Mouse (Mus musculus) heart, embryonic 10.5 days (tissue): ENCODE data around the gene Nacc1. TPM values are rescaled to one million over a fixed set of nuclear protein-coding genes. Genes with fewer than 3 reads are reported as not detected.

Source experiments
- DNase-seq: peaks from one replicate; pipeline ENCODE4 v3.0.0-alpha.2; 2017; ENCODE audit warnings: low spot score
- H3K27ac ChIP-seq: fragments of 300-500 bp; sonication (generic); 2 replicates; pipeline ENCODE4 v1.5.1; 2016; ENCODE audit warnings: mild to moderate bottlenecking
- H3K27me3 ChIP-seq: fragments of 300-500 bp; sonication (generic); 2 replicates; pipeline ENCODE4 v1.6.1; 2016; ENCODE audit warnings: mild to moderate bottlenecking; ENCODE audit not compliant: poor library complexity, insufficient read depth, severe bottlenecking
- H3K36me3 ChIP-seq: fragments of 300-500 bp; sonication (generic); 2 replicates; pipeline ENCODE4 v1.6.1; 2016; ENCODE audit warnings: mild to moderate bottlenecking, moderate library complexity
- H3K4me1 ChIP-seq: fragments of 300-500 bp; sonication (generic); 2 replicates; pipeline ENCODE4 v1.6.1; 2016; ENCODE audit warnings: mild to moderate bottlenecking
- H3K4me3 ChIP-seq: fragments of 300-500 bp; sonication (generic); 2 replicates; pipeline ENCODE4 v1.5.1; 2016; ENCODE audit warnings: mild to moderate bottlenecking, moderate library complexity
- H3K9me3 ChIP-seq: fragments of 300-500 bp; sonication (generic); 2 replicates; pipeline ENCODE4 v1.6.1; 2016; ENCODE audit warnings: mild to moderate bottlenecking, moderate library complexity
- WGBS: fragments of 180-500 bp; shearing (Covaris S2); methylation state at CpG from one replicate; pipeline ENCODE4 v1.1.7; 2016; 5-methylcytosine and 5-hydroxymethylcytosine counted together
- polyA plus RNA-seq: library from polyadenylated mRNA; unstranded; fragments of >200 nt; fragmentation: Nextera tagmentation; extraction: Ambion mirVana; gene quantifications from 2 replicates; pipeline ENCODE4 v1.2.1, GENCODE M21; 2016

Gene Nacc1
- polyA plus RNA-seq, 1 experiment from 2014 or later, result 25.0 TPM

DNA sequence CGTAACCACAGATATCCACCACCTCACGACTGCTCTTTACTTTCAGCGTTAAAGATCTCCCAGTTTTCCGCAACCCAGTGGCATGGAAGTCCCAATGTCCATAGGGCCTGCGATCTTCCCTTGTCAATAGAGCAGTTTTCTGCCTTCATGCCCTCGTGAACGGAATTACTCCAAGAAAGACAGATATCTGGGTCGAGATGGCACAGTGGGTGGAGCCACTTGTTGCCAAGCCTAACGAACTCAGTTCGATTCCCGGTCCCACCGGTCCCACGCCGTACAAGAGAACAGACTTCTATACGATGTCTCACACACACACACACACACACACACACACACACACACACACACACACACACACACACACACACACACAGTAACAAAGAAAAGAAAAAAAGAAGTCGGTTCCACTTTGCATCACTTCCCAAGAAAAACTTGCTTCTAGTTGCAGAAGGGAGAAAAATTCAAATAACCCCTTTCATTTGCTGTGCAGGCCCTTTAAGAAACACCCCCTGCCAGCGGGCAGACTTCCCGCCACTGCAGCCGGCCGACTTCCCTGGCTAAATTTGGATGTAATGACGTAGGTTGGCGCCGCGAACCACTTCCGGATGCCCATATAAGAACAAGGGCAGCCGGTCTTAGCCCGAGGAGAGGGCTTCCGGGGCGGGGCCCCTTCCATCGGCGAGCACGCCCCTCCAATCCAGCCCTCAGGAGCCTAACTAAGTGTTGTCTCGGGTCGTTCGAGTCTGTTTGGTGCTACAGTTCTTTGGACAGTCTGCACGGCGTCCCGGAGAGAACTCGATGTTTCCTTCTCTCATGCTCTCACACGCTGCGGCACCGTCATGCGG is 24.0 kb downstream of the Nacc1 start:
- Histone ChIP-seq H3K4me1 (peaks cover 37% of the 10 kb centered on the region), H3K27me3 (no peaks in the 10 kb centered on the region), H3K27ac (peak overlapping the region; percentile 97), H3K36me3 (peaks cover 3% of the 10 kb centered on the region; the same call in 1 of the 2 replicates), H3K4me3 (peak overlapping the region; percentile 92), H3K9me3 (no peaks in the 10 kb centered on the region)
- peak; percentile 99 for DNase-seq
- WGBS, result 3% methylated on average over 43 of the region's 43 CpGs

DNA sequence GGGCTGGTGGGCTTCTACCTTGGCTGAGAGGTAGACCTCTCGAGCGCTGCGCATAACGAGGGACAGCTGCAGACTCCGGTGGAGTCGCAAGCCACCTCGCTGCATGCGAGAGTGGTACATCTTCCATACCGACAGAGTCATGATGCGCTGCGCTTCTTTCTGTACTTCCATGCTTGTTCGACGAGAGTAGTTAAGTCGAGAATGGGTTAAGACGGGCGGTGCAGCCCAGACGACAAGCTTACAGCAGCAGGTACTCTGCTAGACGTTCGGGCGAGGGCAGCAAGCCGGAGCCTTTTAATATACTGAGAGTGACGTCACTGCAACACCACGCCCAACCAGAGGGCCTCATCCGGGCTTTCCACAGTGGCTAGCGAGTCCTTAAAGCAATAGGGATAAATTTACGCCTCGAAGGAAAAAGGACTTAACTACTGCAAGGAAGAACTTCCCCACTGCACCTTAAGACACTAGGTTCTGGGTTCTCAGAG is 25.0 kb downstream of the Nacc1 start, which contains the start of gene Ier2:
Ier2 (minus strand) TSS at position 272 of the 485 bp plus-strand sequence.
- Histone ChIP-seq H3K4me3 (peak within 1 kb of the TSS; percentile 92), H3K27me3 (no peaks in the 10 kb centered on the region), H3K4me1 (peaks cover 42% of the 10 kb centered on the region), H3K27ac (peak within 1 kb of the TSS; percentile 97), H3K9me3 (no peaks in the 10 kb centered on the region), H3K36me3 (no peaks in the 10 kb centered on the region)
- WGBS, result under 1% methylated on average over 27 of the region's 27 CpGs
- peak; percentile 98 for DNase-seq

DNA sequence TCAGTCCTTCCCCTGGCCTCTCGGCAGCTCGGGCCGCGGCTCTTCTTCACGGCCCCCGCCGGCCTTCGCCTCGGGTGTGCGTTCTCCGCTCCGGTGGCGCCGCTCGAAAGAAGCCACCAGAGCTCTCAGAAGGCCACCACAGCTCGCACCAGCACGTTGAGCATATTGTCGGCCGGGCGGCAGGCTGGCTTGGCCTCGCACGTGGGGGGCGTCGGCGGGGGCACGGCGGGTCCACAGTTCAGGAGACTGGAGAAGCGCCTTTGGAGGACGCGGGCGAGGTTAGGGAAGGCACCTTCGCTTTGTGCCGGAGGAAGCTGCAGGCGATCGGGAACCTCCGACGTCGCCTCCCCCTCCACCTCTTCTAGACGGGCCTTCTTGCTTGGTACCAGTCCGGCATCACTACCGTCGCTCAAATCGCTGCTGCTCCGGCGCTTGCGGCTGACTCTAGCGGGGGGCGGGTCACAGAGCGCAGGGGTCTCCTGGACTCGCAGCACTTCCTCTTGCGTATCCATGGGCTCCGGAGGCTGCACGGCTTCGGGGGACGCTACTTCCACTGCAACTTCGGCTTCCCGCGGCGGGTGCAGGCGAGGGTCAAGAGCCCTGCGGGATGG is 25.6 kb downstream of the Nacc1 start:
- Histone ChIP-seq H3K9me3 (no peaks in the 10 kb centered on the region), H3K27me3 (no peaks in the 10 kb centered on the region), H3K4me3 (peak overlapping the region; percentile 92), H3K4me1 (peaks cover 47% of the 10 kb centered on the region), H3K36me3 (no peaks in the 10 kb centered on the region), H3K27ac (peak overlapping the region; percentile 97)
- DNase-seq, result peak; percentile 90
- under 1% methylated on average over 61 of the region's 61 CpGs for WGBS

DNA sequence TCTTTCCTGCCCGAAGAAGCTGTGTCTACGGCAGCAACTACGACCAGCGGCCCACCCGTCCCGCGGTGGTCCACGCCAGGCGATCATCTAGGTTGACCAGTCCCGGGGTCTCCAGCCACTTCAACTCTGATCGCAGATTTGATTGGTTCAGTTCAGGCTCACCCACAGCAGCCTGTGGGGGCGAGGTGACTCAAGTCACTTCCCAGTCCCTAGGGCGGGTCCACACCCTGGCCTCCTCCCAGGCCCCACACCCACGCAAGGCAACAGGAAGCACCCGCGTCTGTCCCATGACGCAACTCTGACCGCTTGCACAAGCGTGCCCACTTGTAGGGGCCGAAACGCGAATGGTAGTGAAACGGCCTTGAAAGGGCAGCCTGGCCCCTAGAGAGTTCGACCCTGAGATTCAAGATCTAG is 26.2 kb downstream of the Nacc1 start:
- H3K27me3 ChIP-seq, result no peaks in the 10 kb centered on the region
- H3K27ac ChIP-seq, result peak overlapping the region; percentile 97
- H3K36me3 ChIP-seq, result no peaks in the 10 kb centered on the region
- under 1% methylated on average over 24 of the region's 24 CpGs for WGBS
- DNase-seq, result peak; percentile 95
- peaks cover 53% of the 10 kb centered on the region for H3K4me1 ChIP-seq
- H3K4me3 ChIP-seq, result peak overlapping the region; percentile 92
- no peaks in the 10 kb centered on the region for H3K9me3 ChIP-seq

DNA sequence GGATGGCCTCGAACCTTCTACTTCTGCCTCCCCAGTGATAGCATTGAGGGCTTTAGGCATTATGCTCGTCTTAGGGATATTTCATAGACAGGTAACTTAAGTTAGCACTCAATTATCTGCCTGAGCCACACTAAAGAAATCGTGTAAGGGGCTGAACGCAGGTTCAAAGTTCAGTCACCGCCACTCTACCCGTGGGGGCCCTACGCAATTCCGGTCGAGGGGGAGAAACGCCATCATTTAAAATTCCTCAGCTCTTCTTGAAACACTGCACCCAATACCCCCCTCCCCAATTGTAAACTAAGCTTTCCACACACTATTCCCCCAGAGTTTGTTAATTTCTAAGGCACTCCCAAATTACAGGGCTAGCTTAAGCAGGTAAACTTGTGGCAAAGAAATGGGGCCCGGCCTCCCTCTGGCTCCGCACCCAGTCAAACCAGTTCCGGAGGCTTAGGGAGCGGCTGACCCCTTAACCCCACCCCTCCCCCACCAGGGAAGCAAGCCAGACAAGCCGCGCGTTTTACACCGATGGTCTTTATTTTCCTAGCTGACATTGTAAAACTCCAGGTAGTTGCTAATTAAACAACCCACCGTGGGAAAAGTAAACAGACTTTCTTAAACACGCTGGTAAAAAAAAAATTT is 26.7 kb downstream of the Nacc1 start:
- Histone ChIP-seq H3K27ac (peak overlapping the region; percentile 97), H3K4me3 (peak overlapping the region; percentile 92), H3K4me1 (peaks cover 55% of the 10 kb centered on the region), H3K27me3 (no peaks in the 10 kb centered on the region), H3K9me3 (no peaks in the 10 kb centered on the region), H3K36me3 (no peaks in the 10 kb centered on the region)
- WGBS, result under 1% methylated on average over 20 of the region's 20 CpGs
- no peak for DNase-seq

DNA sequence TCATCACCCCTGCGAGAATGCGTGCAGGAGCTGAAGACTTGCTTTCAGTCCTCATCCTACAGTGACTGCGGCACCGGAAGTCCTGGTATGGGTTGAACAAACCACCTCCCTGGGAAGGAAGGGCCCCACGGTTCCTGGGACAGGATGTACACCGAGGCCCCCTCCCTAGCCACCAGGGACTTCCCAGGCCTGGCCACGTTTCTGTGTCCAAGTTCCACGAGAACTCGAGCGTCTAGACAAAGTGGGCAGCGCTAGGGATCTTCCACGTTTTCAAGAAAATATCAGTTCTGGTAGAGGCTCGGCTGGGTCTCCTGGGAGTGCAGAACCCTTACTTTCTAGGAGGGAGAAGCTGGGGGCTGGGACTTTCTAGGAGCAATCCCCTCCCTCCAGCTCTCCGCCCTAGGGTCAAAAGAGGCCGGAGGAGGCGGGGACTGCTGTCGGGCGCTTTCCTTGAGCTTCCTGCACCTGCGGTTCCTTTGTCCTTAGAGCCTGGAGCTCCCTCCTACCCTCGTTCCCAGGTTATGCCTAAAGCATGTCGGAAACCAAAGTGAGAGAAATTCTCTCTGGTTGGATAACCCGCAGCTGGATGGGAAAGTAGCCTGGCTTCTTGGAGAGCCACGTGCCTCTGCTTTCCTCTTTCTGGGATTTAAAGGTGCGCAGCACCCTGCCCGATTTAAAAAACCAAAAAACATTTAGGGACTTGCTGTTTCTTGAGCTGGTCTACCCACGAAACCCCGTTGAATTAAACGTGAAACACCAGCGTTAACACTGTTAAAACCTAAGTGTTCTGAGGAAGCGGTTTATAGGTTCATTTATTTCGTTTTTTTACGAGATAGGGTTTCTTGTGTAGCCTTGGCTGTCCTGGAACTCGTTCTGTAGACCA is 27.5 kb downstream of the Nacc1 start:
- Histone ChIP-seq H3K4me3 (peak overlapping the region; percentile 92), H3K27me3 (no peaks in the 10 kb centered on the region), H3K9me3 (no peaks in the 10 kb centered on the region), H3K36me3 (no peaks in the 10 kb centered on the region), H3K4me1 (peaks cover 55% of the 10 kb centered on the region), H3K27ac (peak overlapping the region; percentile 97)
- DNase-seq, result peak; percentile 93
- WGBS, result 1% methylated on average over 33 of the region's 33 CpGs

DNA sequence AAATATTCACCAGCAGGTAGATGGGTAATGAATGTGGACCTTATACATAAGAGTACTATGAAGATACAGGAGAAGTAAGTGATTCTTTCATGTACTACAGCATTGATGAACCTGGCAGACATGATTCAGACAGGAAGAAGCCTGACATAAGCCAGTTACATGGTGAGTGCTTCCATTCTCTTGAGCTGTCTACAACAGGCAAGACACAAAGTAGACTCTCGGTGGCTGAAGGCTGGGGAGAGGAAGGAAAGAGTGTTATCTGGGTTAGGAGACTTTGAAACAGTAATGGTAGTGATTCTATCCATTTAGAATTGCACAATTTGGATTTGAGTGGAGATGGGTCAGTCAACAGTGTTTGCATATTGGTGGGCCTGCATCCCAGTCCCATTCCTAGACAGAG is 28.7 kb downstream of the Nacc1 start:
- H3K4me1 ChIP-seq, result peaks cover 61% of the 10 kb centered on the region
- 38% methylated on average over 1 of the region's 1 CpGs for WGBS
- H3K9me3 ChIP-seq, result no peaks in the 10 kb centered on the region
- no peaks in the 10 kb centered on the region for H3K36me3 ChIP-seq
- H3K27me3 ChIP-seq, result no peaks in the 10 kb centered on the region
- peak overlapping the region; percentile 92; the same call in 1 of the 2 replicates for H3K4me3 ChIP-seq
- no peak for DNase-seq
- peak overlapping the region; percentile 97 for H3K27ac ChIP-seq

DNA sequence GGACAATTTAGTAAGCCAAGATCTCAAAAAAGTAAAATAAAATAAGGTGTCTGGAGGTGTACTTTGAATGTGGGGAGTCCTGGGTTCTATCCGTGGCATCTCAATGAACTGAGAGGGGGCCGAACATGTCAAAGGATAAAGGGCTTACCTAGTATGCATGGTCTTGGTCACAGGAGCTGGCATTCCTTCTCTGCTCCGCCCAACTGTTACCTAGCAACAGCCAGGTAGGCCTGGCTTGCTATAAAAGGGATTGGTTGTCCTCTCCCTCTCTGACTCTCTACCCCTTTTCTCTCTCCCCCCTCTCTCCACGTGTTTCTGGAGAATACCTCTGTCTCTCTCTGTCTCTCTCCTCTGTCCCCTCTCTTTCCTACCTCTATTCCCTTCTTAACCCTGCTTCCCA is 30.0 kb downstream of the Nacc1 start:
- H3K36me3 ChIP-seq, result no peaks in the 10 kb centered on the region
- 40% methylated on average over 4 of the region's 4 CpGs for WGBS
- peak overlapping the region; percentile 95 for H3K27ac ChIP-seq
- H3K9me3 ChIP-seq, result no peaks in the 10 kb centered on the region
- H3K4me3 ChIP-seq, result peak overlapping the region; percentile 65; the same call in 1 of the 2 replicates
- H3K4me1 ChIP-seq, result peaks cover 61% of the 10 kb centered on the region
- H3K27me3 ChIP-seq, result no peaks in the 10 kb centered on the region
- no peak for DNase-seq

DNA sequence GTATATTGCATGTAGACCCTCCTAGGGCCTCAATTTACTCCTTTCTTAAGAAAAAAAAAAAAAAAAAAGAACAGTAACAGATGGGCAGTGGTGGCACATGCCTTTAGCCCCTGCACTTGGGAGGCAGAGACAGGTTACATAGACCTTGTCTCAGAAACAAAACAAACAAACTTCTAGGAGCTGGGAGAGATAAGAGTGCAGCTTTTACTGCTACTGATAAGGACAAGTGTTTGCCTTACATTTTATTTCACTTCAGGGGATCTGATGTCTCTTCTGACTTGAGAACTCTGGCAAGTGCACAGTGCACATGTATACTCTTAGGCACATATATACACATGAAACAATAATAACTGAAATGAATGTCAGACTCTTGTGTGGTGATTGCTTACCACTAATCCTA is 30.5 kb downstream of the Nacc1 start:
- no peaks in the 10 kb centered on the region for H3K27me3 ChIP-seq
- H3K4me3 ChIP-seq, result peak overlapping the region; percentile 65
- peaks cover 61% of the 10 kb centered on the region for H3K4me1 ChIP-seq
- H3K27ac ChIP-seq, result peak overlapping the region; percentile 95
- no peak for DNase-seq
- H3K9me3 ChIP-seq, result no peaks in the 10 kb centered on the region
- H3K36me3 ChIP-seq, result no peaks in the 10 kb centered on the region

DNA sequence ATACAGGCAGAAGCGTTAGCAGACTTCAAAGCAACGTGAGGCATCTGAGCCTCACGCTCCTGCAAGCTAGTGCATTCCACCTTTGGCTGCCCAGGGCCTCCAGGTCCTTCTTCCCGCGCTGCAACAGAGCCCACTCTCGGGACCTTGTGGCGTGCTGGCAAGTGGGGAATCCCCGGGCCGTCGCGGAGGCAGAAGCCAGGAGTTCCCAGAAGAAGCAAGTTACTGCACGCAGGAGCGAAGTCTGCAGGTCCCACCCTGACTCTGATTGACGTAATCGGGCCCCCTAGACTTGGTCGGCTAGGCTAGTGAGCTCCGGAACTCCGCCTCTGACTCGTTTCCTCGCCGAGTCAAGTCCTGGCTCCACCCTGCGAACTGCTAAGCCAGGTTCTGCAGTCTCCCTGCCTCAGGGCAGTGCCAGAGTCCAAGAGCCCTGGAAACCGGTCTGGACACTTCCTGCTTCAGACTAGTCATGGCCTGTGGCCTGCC is 31.0 kb downstream of the Nacc1 start:
- peak overlapping the region; percentile 95 for H3K27ac ChIP-seq
- peak overlapping the region; percentile 65 for H3K4me3 ChIP-seq
- WGBS, result under 1% methylated on average over 23 of the region's 23 CpGs
- H3K4me1 ChIP-seq, result peaks cover 61% of the 10 kb centered on the region
- H3K27me3 ChIP-seq, result no peaks in the 10 kb centered on the region
- peak; percentile 94 for DNase-seq
- no peaks in the 10 kb centered on the region for H3K36me3 ChIP-seq
- no peaks in the 10 kb centered on the region for H3K9me3 ChIP-seq

DNA sequence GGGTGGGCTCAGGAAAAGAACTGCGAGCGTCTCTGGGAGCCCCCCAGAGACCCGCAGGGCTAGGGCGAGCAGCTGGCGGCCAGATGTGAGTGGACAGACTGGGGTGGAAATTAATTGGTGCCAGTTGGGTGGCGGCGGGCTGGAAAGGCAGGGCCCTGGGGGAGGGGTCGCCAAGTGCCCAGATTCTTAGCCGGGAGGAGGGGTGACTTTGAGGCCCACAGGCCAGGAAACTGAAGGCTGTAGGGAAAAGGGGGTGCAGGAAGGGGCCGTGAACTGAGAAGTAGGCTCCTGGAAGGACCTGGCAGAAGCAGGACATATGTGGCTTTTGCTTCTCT is 31.5 kb downstream of the Nacc1 start:
- under 1% methylated on average over 10 of the region's 10 CpGs for WGBS
- Histone ChIP-seq H3K4me3 (peak overlapping the region; percentile 65), H3K9me3 (no peaks in the 10 kb centered on the region), H3K36me3 (no peaks in the 10 kb centered on the region), H3K27ac (peak overlapping the region; percentile 95), H3K4me1 (peaks cover 64% of the 10 kb centered on the region), H3K27me3 (no peaks in the 10 kb centered on the region)
- no peak for DNase-seq
